Mouse (Mus musculus) layer of hippocampus, adult 8-10 months (tissue): ENCODE data around the gene Klf1. TPM values are rescaled to one million over a fixed set of nuclear protein-coding genes. Genes with fewer than 3 reads are reported as not detected.

Experiments used
- DNase-seq, 2 experiments: peaks; one replicate each; pipeline ENCODE4 v3.0.0; 2022; ENCODE audit warnings: low spot score in 2 of 2
- total RNA-seq, 4 experiments: library from RNA; stranded (reverse); gene quantifications; 2 replicates each; pipeline ENCODE4 v1.2.4; 2022

The Klf1 gene
- under 1 TPM in 2 of 4 experiments, not detected in 2; 0.21 to 0.31 TPM for total RNA-seq

GRCm38 (mm10) chr8:84901752-84902151 lies at the start of gene Klf1:
TSS of gene Klf1 (plus strand) at chr8:84901928.
- no peak for DNase-seq

- DNase-seq = no peak
Measured at GRCm38 (mm10) chr8:84856434-84856833, 45.3 kb upstream of the Klf1 start.

GRCm38 (mm10) chr8:84856864-84857441 lies 44.8 kb upstream of the Klf1 start, which contains the start of gene Farsa:
TSS of gene Farsa (plus strand) at chr8:84856989.
- DNase-seq = peak; percentile 91 to 94

GRCm38 (mm10) chr8:84871376-84872308 lies 30.1 kb upstream of the Klf1 start, which contains the start of gene Syce2:
TSS of gene Syce2 (plus strand) at chr8:84872111.
- DNase-seq = no peak

GRCm38 (mm10) chr8:84872309-84872965 lies 29.3 kb upstream of the Klf1 start:
- no peak for DNase-seq

GRCm38 (mm10) chr8:84873016-84873415 lies 28.7 kb upstream of the Klf1 start:
- DNase-seq = no peak

GRCm38 (mm10) chr8:84874339-84874738 lies 27.4 kb upstream of the Klf1 start:
- no peak for DNase-seq

- no peak for DNase-seq
Measured at GRCm38 (mm10) chr8:84877297-84878035, 24.3 kb upstream of the Klf1 start.

- no peak for DNase-seq
Measured at GRCm38 (mm10) chr8:84878915-84879314, 22.8 kb upstream of the Klf1 start.

- DNase-seq = no peak
Measured at GRCm38 (mm10) chr8:84884728-84885127, 17.0 kb upstream of the Klf1 start.

GRCm38 (mm10) chr8:84888280-84888679 lies 13.4 kb upstream of the Klf1 start:
- no peak for DNase-seq

- DNase-seq = no peak
Measured at GRCm38 (mm10) chr8:84889141-84889540, 12.6 kb upstream of the Klf1 start.

GRCm38 (mm10) chr8:84892993-84893708 lies 8.6 kb upstream of the Klf1 start:
- DNase-seq = no peak

GRCm38 (mm10) chr8:84893709-84894134 lies 8.0 kb upstream of the Klf1 start, which contains the start of gene Gcdh:
TSS of gene Gcdh (minus strand) at chr8:84893921.
- DNase-seq = peak; percentile 92 to 93

GRCm38 (mm10) chr8:84895963-84896362 lies 5.8 kb upstream of the Klf1 start:
- no peak for DNase-seq

GRCm38 (mm10) chr8:84901071-84901470 lies 657 bp upstream of the Klf1 start:
- no peak for DNase-seq

GRCm38 (mm10) chr8:84902367-84902919 lies 715 bp downstream of the Klf1 start:
- no peak for DNase-seq

- peak; percentile 80 to 94 for DNase-seq
Measured at GRCm38 (mm10) chr8:84902920-84903661, 1.4 kb downstream of the Klf1 start.

GRCm38 (mm10) chr8:84904351-84904750 lies 2.6 kb downstream of the Klf1 start:
- no peak for DNase-seq
